Mouse (Mus musculus) right cerebral cortex, postnatal 36 days (tissue): ENCODE measurements at regions not wholly inside any gene's neighbourhood (a gene's known extent, or its start where the extent isn't known, plus 50 kb on each side); places are given as distances from the start of the nearest gene placed in this dataset.

Experiments used
- DNase-seq, 2 experiments: peaks; one replicate each; pipeline ENCODE4 v3.0.0; 2022; ENCODE audit warnings: low spot score in 2 of 2, mixed read lengths in 1 of 2

DNA sequence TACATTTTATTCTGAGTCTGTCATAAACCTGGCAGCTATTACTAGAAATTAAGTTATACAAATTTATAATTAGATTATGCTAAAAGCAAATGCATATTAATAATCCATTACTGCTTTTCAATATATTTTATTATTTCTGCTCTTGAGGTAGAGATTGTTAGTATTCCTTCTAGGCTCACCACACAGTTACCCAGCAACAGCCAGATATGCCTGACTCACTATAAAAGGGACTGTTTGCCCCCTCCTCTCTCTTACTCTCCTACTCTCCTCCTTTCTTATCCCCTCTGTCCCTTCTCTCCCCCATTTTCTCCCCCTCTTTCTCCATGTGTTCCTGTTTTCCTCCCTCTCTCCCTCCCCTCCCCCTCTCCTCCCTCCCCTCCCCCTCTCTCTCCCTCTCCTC lies 98.7 kb downstream of the 4930505A04Rik start:
- no peak for DNase-seq

DNA sequence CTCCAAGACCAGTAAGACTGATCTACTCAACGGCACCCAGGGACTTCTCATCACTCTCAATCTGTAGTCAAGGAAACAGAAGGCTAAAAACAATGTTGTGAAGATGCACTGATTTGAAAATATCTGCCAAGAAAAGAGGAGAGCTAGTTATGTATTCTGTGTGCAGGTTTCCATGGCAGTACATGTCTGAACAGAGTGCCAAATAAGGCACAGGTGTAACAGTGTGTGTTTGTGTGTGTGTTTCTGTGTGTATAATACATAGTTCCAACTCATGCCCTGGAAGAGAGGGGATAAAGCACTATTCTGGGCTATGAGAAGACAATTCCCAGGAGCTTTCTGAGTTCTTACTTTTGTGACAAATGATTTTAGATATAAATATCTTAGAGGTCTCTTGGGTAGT lies 99.7 kb downstream of the 4930505A04Rik start:
- DNase-seq, result no peak

DNA sequence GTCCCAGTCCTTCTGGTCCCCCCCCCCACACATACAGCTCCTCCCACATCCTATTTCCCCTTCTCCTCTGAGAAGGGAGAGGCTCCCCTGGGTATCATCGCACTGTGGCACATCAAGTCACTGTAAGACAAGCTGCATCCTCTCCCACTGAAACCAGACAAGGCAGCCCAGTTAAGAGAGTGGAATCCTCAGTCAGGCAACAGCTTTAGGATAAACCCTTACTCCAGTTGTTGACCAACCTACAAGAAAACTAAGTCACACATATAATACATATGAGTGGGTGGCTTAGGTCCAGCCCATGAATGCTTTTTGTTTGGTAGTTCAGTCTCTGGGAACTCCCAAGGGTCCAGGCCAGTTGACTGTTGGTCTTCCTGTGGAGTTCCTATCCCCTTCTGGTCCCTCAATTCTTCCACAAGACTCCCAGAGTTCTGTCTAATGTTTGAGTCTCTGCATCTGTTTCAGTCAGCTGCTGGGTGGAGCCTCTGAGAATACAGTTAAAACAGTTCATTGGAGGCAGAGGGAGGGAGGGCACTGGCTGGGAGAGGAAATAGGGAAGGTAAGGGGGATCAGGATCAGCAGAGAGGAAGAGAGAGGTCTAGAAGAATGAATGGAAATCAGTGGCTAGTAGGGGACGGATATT lies 101.7 kb upstream of the Sptbn1 start:
- no peak for DNase-seq

DNA sequence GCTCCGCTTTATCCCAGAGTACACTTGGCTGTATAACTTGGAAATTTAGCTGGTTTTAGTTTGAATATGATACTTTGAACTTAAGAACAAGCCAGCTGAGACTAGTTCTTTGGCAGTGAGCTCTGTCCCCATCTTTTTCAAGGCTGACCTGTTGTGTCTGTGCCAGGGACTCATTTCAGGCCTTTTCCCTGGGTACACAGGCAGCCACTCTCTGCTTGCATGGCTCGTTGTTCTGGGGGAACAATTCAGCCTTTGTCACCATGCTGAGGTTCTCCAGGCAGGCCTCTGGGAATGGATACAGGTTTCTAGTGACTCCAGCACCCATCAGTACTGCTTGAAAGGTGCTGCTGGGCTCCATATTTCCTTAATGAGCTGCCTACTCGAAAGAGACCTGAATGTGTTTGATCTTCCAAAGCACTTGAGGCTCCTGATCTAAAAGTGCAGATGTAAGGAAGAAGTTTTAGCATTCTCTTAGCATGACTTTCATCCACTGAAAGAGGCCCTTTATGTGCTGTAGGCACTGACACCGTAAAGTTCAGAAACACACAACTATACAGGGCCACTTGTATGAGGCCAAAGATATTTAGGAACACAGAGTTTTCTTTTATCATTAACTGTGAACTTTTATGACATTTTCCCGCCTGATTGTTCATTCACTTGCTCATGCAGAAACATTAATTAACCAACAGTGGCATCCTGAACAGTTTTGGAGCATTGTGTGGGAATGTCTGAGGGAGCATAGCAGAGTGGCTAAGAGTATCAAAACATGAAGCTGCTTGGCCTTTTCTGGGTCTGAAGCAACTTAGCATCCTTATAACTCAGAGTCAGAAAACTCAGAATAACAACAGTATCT lies 99.6 kb upstream of the Sptbn1 start:
- DNase-seq, result peak; percentile 26 to 34

DNA sequence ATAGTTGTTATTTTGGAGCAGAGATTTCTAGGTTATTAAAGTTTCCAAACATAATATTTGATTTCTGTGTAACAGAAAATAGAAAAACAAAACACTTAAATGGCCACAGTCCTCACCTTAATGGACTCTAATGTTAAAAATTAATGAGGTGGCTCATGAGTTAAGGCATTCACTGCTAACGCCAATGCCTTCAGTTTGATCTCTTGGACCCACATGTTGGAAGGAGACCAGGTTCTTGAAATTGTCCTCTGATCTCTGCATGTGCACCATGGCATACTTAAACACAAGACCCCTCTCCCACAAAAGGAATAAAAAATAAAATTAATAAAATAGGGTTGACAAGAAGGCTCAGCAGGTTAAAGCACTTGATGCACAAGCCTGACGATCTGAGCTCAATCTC lies 98.5 kb upstream of the Sptbn1 start:
- DNase-seq, result no peak

DNA sequence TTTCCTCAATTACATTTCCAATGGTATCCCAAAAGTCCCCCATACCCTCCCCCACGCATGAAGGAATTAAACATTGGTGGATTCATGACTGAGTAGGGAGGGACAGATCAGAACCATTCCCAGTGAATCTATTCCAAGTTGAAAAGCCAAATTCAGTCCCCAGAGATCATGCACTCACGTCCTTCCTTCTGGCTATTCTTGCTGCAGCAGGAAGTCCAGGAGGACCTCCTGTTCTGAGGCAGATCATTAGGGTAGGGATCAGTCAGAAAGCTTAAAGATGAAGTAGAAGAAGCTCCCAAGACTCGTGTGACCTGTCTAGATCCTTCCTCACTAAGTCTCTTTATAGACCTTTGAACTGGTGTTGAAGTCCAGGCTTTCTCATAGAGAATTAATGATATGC lies 97.0 kb upstream of the Sptbn1 start:
- DNase-seq, result no peak

DNA sequence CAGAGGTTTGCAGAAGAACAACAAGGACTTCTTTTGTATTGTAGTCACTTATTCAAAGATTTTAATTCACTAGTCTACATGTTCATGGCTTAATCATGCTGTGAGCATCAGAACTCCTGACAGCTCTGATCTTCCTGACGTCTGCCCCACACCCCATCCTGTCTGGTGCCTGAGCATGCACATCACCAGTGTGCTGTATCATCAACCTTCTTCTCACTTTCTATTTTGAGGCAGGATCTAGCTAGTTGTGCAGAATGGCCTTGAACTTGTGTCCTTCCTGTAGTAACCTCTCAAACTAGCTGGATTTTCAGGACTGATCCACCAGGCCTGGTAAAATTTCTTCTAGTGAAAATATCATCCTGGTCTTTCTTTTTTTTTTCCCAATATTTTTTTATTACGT lies 96.6 kb upstream of the Sptbn1 start:
- DNase-seq, result no peak

DNA sequence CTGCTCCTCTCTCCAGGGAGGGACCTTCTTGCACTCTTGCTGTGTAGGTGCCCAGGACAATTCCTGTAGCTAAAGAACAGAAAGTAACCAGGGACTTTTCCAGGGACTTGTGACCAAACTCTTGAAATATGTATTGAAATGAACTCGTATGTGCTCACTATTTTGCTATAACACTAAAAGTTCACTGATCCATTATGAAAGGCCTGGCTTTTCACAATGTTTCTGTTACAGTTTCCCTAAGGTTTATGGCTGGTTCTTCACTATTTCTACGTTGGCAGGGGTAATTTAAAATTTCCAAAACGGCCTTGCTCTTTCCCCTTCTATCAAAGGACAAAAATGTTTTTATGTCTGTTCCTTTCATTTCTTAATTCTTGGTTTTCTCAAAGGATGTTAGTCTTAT lies 90.2 kb upstream of the Sptbn1 start:
- DNase-seq, result no peak

DNA sequence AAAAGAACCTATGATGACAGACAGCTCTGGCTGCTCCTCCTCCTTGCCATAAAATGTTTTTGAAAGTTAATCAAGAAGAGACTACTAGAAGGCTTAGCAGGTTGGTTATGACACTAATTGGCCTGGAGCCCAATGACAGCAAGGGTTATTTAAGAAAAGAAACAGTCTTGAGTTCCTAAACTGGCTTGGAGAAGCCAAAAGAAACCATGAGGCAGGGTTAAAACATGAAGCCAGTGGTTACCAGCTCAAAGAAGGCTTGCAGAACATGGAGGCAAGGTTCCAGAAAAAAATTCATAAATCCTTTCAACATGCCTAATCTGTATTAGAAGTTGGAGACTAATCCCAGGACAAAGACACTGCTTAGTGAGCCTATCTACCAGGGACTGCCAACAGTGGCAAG lies 87.4 kb upstream of the Sptbn1 start:
- no peak for DNase-seq

DNA sequence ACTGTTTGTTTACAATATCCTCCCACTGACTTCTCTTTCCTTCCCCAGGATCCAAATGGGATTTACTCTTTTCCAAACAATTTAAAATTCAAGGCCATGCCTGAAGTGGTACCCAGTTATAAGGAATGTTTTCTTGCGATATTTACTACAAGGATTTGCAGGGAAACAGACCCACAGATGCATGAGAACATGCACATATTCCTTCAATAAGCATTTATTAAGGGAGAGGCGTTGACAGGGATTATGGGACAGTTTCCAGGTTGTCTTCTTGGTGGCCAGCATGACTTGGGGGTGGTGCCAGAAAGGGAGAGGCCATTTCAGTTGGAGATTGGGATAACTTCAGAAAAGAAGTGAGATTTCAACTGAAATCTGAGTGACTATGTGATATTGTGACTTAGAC lies 58.4 kb upstream of the Sptbn1 start:
- no peak for DNase-seq
